Mouse (Mus musculus) adrenal gland, adult 18-20 months (tissue): ENCODE measurements at regions not wholly inside any gene's neighbourhood (a gene's known extent, or its start where the extent isn't known, plus 50 kb on each side); places are given as distances from the start of the nearest gene placed in this dataset.

Experiments
- DNase-seq, 2 experiments: peaks; one replicate each; pipeline ENCODE4 v3.0.0; 2021 to 2022; ENCODE audit warnings: low spot score in 2 of 2

GRCm38 (mm10) chr8:93689832-93690471, 119.8 kb upstream of the Gnao1 start:
- DNase-seq, result no peak

DNA sequence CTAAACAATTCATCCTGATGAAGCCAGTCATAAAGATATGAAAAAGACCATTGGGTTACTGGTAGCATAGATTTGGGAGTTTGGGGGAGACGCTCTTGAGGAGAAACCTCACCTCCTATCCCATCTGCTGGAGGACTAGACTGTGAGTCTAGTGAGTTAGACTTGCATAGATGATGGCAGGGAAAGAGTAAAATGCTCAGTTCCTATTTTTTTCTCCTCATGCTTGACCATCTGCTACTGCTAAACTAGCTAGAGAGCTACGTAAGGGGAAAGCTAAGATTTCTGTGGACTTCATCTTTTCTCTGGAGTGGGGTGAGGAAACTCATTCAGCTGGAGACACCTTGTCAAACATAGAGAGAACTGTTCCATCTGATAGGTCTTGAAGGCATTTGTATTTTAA, 118.4 kb upstream of the Gnao1 start:
- no peak for DNase-seq

- no peak for DNase-seq
These were observed 117.9 kb upstream of the Gnao1 start for GRCm38 (mm10) chr8:93691826-93692225.

GRCm38 (mm10) chr8:93697206-93697605, 112.6 kb upstream of the Gnao1 start:
- no peak for DNase-seq

GRCm38 (mm10) chr8:93698508-93698907, 111.3 kb upstream of the Gnao1 start:
- no peak for DNase-seq

GRCm38 (mm10) chr8:93701391-93701790, 108.4 kb upstream of the Gnao1 start:
- DNase-seq, result no peak

DNA sequence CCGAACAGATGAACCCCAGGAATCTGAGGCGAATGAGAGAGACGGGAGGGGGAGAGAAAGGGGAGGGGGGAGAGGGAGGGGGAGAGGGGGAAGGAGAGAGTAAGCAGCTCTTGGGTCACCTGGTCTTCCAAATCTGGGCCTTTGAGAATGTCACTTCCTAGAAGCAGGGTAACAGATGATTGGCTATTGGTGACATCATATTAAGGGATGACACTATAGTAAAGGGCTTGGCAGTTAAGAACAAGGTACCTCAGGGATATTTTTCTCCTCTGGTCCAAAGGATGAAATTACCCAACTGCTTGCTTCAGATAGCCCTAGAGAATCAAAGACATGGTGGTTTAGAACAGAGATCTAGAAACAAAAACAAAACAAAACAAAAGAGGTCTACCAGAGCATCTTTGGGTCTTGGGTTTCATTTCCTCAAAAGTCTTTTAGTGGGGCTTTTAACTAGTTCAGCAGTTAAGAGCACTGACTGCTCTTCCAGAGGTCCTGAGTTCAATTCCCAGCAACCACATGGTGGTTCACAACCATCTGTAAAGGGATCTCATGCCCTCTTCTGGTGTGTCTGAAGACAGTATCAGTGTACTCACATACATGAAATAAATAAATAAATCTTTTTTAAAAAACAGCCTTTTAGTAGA, 97.6 kb upstream of the Gnao1 start:
- no peak for DNase-seq

- DNase-seq, result no peak
These were observed 96.5 kb upstream of the Gnao1 start for GRCm38 (mm10) chr8:93713221-93713620.

GRCm38 (mm10) chr8:93724896-93725489, 84.8 kb upstream of the Gnao1 start:
- DNase-seq, result no peak

GRCm38 (mm10) chr8:93729124-93729930, 80.4 kb upstream of the Gnao1 start:
- no peak for DNase-seq

- no peak for DNase-seq
These were observed 78.7 kb upstream of the Gnao1 start for GRCm38 (mm10) chr8:93730738-93731700.

- no peak for DNase-seq
These were observed 74.9 kb upstream of the Gnao1 start for GRCm38 (mm10) chr8:93734818-93735217.

- no peak for DNase-seq
These were observed 69.5 kb upstream of the Gnao1 start for GRCm38 (mm10) chr8:93740281-93740680.

GRCm38 (mm10) chr8:93748720-93749119, 61.0 kb upstream of the Gnao1 start:
- DNase-seq, result no peak

GRCm38 (mm10) chr8:93750921-93751320, 58.8 kb upstream of the Gnao1 start:
- DNase-seq, result no peak

GRCm38 (mm10) chr8:93755981-93756380, 53.8 kb upstream of the Gnao1 start:
- DNase-seq, result no peak
